Mouse (Mus musculus): Measurements from ENCODE around the gene Tank. TPM values are rescaled to one million over a fixed set of nuclear protein-coding genes. Genes with fewer than 3 reads are reported as not detected.
A peak's percentile ranks its signal among the peaks of the same experiment; 100 is the strongest.

Tank gene
- polyA plus RNA-seq, 1 experiment from 2014 or later: 26.9 TPM

GRCm38 (mm10) chr2:61586166-61586565 lies 7.8 kb downstream of the Tank start:
- Histone ChIP-seq H3K4me1 (no peaks in the 10 kb centered on the region), H3K4me3 (no peak overlapping the region), H3K36me3 (replicated peaks) (no peaks in the 10 kb centered on the region), H3K27ac (no peak overlapping the region), H3K27me3 (ENCODE audit: poor library complexity, severe bottlenecking) (no peaks in the 10 kb centered on the region), H3K9me3 (no peaks in the 10 kb centered on the region)
- no peak for DNase-seq (ENCODE audit: extremely low spot score, low spot score)
- 88% methylated on average over 3 of the region's 3 CpGs for WGBS

GRCm38 (mm10) chr2:61590751-61591150 lies 12.4 kb downstream of the Tank start:
- H3K4me1 ChIP-seq: peaks cover 10% of the 10 kb centered on the region
- no peak overlapping the region for H3K4me3 ChIP-seq
- H3K36me3 ChIP-seq (replicated peaks): no peaks in the 10 kb centered on the region
- WGBS: 93% methylated on average over 2 of the region's 2 CpGs
- no peaks in the 10 kb centered on the region for H3K27me3 ChIP-seq (ENCODE audit: poor library complexity, severe bottlenecking)
- no peak for DNase-seq (ENCODE audit: extremely low spot score, low spot score)
- H3K27ac ChIP-seq: no peak overlapping the region
- no peaks in the 10 kb centered on the region for H3K9me3 ChIP-seq

- Histone ChIP-seq H3K9me3 (no peaks in the 10 kb centered on the region), H3K4me3 (no peak overlapping the region), H3K4me1 (peaks cover 10% of the 10 kb centered on the region), H3K36me3 (replicated peaks) (no peaks in the 10 kb centered on the region), H3K27ac (no peak overlapping the region), H3K27me3 (ENCODE audit: poor library complexity, severe bottlenecking) (no peaks in the 10 kb centered on the region)
- WGBS: 92% methylated on average over 3 of the region's 3 CpGs
- DNase-seq (ENCODE audit: extremely low spot score, low spot score): no peak
Observed at GRCm38 (mm10) chr2:61592095-61592494, 13.7 kb downstream of the Tank start.

GRCm38 (mm10) chr2:61592699-61593029 lies 14.3 kb downstream of the Tank start:
- no peak for DNase-seq (ENCODE audit: extremely low spot score, low spot score)
- H3K4me3 ChIP-seq: peak overlapping the region; percentile 66
- H3K4me1 ChIP-seq: peaks cover 10% of the 10 kb centered on the region
- H3K27me3 ChIP-seq (ENCODE audit: poor library complexity, severe bottlenecking): no peaks in the 10 kb centered on the region
- 15% methylated on average over 5 of the region's 5 CpGs for WGBS
- no peaks in the 10 kb centered on the region for H3K36me3 ChIP-seq (replicated peaks)
- peak overlapping the region; percentile 94; the same call in 1 of the 2 replicates for H3K27ac ChIP-seq
- no peaks in the 10 kb centered on the region for H3K9me3 ChIP-seq

- Histone ChIP-seq H3K4me1 (peaks cover 10% of the 10 kb centered on the region), H3K27me3 (ENCODE audit: poor library complexity, severe bottlenecking) (no peaks in the 10 kb centered on the region), H3K9me3 (no peaks in the 10 kb centered on the region), H3K4me3 (peak overlapping the region; percentile 66), H3K27ac (peak overlapping the region; percentile 94), H3K36me3 (replicated peaks) (no peaks in the 10 kb centered on the region)
- peak; percentile 94 for DNase-seq (ENCODE audit: extremely low spot score, low spot score)
- WGBS: under 1% methylated on average over 62 of the region's 62 CpGs
Observed at GRCm38 (mm10) chr2:61593030-61593811, 14.8 kb downstream of the Tank start.

- Histone ChIP-seq H3K4me3 (peak overlapping the region; percentile 66), H3K27ac (peak overlapping the region; percentile 94), H3K27me3 (ENCODE audit: poor library complexity, severe bottlenecking) (no peaks in the 10 kb centered on the region), H3K36me3 (replicated peaks) (no peaks in the 10 kb centered on the region), H3K9me3 (no peaks in the 10 kb centered on the region), H3K4me1 (peaks cover 10% of the 10 kb centered on the region)
- WGBS: 3% methylated on average over 12 of the region's 12 CpGs
- DNase-seq (ENCODE audit: extremely low spot score, low spot score): no peak
Observed at GRCm38 (mm10) chr2:61593871-61594304, 15.5 kb downstream of the Tank start.

GRCm38 (mm10) chr2:61599730-61600129 lies 21.3 kb downstream of the Tank start:
- H3K36me3 ChIP-seq (replicated peaks): no peaks in the 10 kb centered on the region
- 100% methylated on average over 1 of the region's 1 CpGs for WGBS

GRCm38 (mm10) chr2:61603461-61603860 lies 25.1 kb downstream of the Tank start:
- Histone ChIP-seq H3K36me3 (replicated peaks) (no peaks in the 10 kb centered on the region), H3K9me3 (no peaks in the 10 kb centered on the region), H3K27me3 (ENCODE audit: poor library complexity, severe bottlenecking) (no peaks in the 10 kb centered on the region), H3K4me1 (no peaks in the 10 kb centered on the region), H3K4me3 (no peak overlapping the region), H3K27ac (no peak overlapping the region)
- DNase-seq (ENCODE audit: extremely low spot score, low spot score): no peak
- 82% methylated on average over 3 of the region's 3 CpGs for WGBS

More at GRCm38 (mm10) chr2:61599730-61600129, 21.3 kb downstream of the Tank start:
- Histone ChIP-seq H3K4me3 (no peak overlapping the region), H3K4me1 (no peaks in the 10 kb centered on the region), H3K27me3 (ENCODE audit: poor library complexity, severe bottlenecking) (no peaks in the 10 kb centered on the region), H3K27ac (no peak overlapping the region), H3K9me3 (no peaks in the 10 kb centered on the region)
- no peak for DNase-seq (ENCODE audit: extremely low spot score, low spot score)

GRCm38 (mm10) chr2:61606942-61607341 lies 28.6 kb downstream of the Tank start:
- H3K36me3 ChIP-seq (replicated peaks): peaks cover 8% of the 10 kb centered on the region
- 100% methylated on average over 1 of the region's 1 CpGs for WGBS
- no peak overlapping the region for H3K4me3 ChIP-seq
- no peaks in the 10 kb centered on the region for H3K4me1 ChIP-seq
- no peak overlapping the region for H3K27ac ChIP-seq
- no peak for DNase-seq (ENCODE audit: extremely low spot score, low spot score)
- H3K27me3 ChIP-seq (ENCODE audit: poor library complexity, severe bottlenecking): no peaks in the 10 kb centered on the region
- no peaks in the 10 kb centered on the region for H3K9me3 ChIP-seq

- H3K4me1 ChIP-seq: no peaks in the 10 kb centered on the region
- H3K9me3 ChIP-seq: peaks cover 6% of the 10 kb centered on the region; the same call in 1 of the 2 replicates
- no peak overlapping the region for H3K4me3 ChIP-seq
- H3K27me3 ChIP-seq (ENCODE audit: poor library complexity, severe bottlenecking): no peaks in the 10 kb centered on the region
- peaks cover 61% of the 10 kb centered on the region for H3K36me3 ChIP-seq (replicated peaks)
- DNase-seq (ENCODE audit: extremely low spot score, low spot score): no peak
- no peak overlapping the region for H3K27ac ChIP-seq
Observed at GRCm38 (mm10) chr2:61623996-61624395, 45.6 kb downstream of the Tank start.

- no peak for DNase-seq (ENCODE audit: extremely low spot score, low spot score)
- H3K27ac ChIP-seq: no peak overlapping the region
Observed at GRCm38 (mm10) chr2:61630864-61631555, 52.6 kb downstream of the Tank start.

GRCm38 (mm10) chr2:61635099-61635498 lies 56.7 kb downstream of the Tank start:
- no peaks in the 10 kb centered on the region for H3K9me3 ChIP-seq
- no peak overlapping the region for H3K4me3 ChIP-seq
- DNase-seq (ENCODE audit: extremely low spot score, low spot score): no peak
- 94% methylated on average over 1 of the region's 1 CpGs for WGBS
- H3K27ac ChIP-seq: no peak overlapping the region
- H3K36me3 ChIP-seq (replicated peaks): peaks cover 4% of the 10 kb centered on the region; the same call in 1 of the 2 replicates
- no peaks in the 10 kb centered on the region for H3K4me1 ChIP-seq
- H3K27me3 ChIP-seq (ENCODE audit: poor library complexity, severe bottlenecking): no peaks in the 10 kb centered on the region

More at GRCm38 (mm10) chr2:61630864-61631555, 52.6 kb downstream of the Tank start:
- Histone ChIP-seq H3K9me3 (no peaks in the 10 kb centered on the region), H3K4me1 (no peaks in the 10 kb centered on the region), H3K36me3 (replicated peaks) (peaks cover 27% of the 10 kb centered on the region), H3K4me3 (no peak overlapping the region), H3K27me3 (ENCODE audit: poor library complexity, severe bottlenecking) (no peaks in the 10 kb centered on the region)
- 83% methylated on average over 3 of the region's 3 CpGs for WGBS

GRCm38 (mm10) chr2:61638182-61638581 lies 59.8 kb downstream of the Tank start:
- WGBS: 82% methylated on average over 6 of the region's 6 CpGs
- H3K4me3 ChIP-seq: no peak overlapping the region
- no peaks in the 10 kb centered on the region for H3K36me3 ChIP-seq (replicated peaks)
- H3K9me3 ChIP-seq: no peaks in the 10 kb centered on the region
- H3K4me1 ChIP-seq: no peaks in the 10 kb centered on the region
- no peak overlapping the region for H3K27ac ChIP-seq
- DNase-seq (ENCODE audit: extremely low spot score, low spot score): no peak
- H3K27me3 ChIP-seq (ENCODE audit: poor library complexity, severe bottlenecking): no peaks in the 10 kb centered on the region
